Mouse (Mus musculus) liver, adult 2 months (tissue): ENCODE measurements around the gene Ahcy.

Experiments
- CTCF ChIP-seq: fragments of 200-500 bp; IDR thresholded peaks from 2 replicates; pipeline ENCODE4 v1.5.1; 2011; ENCODE audit warnings: low read depth, low read length, control low read depth
- POLR2A ChIP-seq: fragments of 200-500 bp; IDR thresholded peaks from 2 replicates; pipeline ENCODE4 v1.6.1; 2011; ENCODE audit warnings: low read length, control low read depth; ENCODE audit not compliant: insufficient read depth; ENCODE audit errors: extremely low read depth

DNA sequence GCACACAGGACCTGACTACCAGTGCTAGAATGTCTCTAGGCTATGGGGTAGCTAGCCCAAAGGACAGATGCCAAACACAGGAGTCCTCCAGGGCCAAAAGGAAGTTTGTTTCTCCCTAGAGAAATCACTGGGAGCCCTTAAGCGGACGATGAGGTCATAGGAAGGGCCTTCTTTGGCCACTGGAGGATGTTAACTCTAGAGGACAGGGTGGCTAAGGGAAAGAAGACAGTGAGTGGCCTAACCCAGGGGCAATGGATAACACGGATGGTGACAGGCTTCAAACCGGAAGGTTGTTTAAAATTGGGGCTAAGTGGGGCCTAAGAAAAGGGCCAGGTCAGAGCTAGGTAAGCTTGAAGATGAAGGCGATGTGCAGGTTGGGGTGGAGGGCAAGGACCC is 24.2 kb downstream of the Ahcy start:
- TF ChIP-seq CTCF (no peak), POLR2A (no peak)
